Mouse (Mus musculus) ES-Bruce4 (cell line): ENCODE measurements around the gene Armh2.

Experiments
- CTCF ChIP-seq: IDR thresholded peaks from one replicate; pipeline ENCODE4 v1.8.1; 2011; ENCODE audit warnings: low read depth, low read length
- EP300 ChIP-seq: IDR thresholded peaks from 2 replicates; pipeline ENCODE4 v1.6.1; 2011; ENCODE audit warnings: low read depth, low read length; ENCODE audit not compliant: insufficient read depth
- POLR2A ChIP-seq: IDR thresholded peaks from one replicate; pipeline ENCODE4 v1.8.1; 2011; ENCODE audit warnings: low read length; ENCODE audit not compliant: insufficient read depth

GRCm38 (mm10) chr13:24786014-24786490, 45.0 kb downstream of the Armh2 start:
- TF ChIP-seq POLR2A (no peak), CTCF (no peak), EP300 (no peak)
